Mouse (Mus musculus) c-Kit-positive CD71-negative TER-119-negative erythroid progenitor cells, embryonic 14.5 days (primary cell): ENCODE measurements at regions not wholly inside any gene's neighbourhood (a gene's known extent, or its start where the extent isn't known, plus 50 kb on each side); places are given as distances from the start of the nearest gene placed in this dataset.

ENCODE experiments used
- DNase-seq: peaks from one replicate; pipeline ENCODE4 v3.0.0-alpha.2; 2013; ENCODE audit warnings: low read depth

- DNase-seq = no peak
Measured at GRCm38 (mm10) chr3:149105709-149106450, 115.5 kb upstream of the Adgrl2 start.

DNA sequence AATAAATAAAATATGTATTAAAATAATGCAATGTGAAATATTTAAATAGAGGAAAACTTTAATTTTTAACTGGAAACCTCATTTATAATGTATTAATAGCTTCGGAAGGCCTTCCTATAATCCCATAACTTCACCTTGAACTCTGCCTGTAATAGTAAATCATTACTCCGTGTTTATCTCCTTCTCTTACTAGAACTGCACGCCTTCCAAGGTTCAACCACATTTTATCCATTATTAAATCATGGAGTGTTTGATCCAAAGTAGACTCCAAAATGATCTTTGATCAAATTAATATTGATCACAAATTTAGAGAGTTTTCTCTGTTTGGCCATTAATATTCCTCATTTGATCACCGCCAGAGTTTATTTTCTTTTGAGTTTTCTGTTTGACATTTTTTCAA lies 114.8 kb upstream of the Adgrl2 start:
- no peak for DNase-seq

DNA sequence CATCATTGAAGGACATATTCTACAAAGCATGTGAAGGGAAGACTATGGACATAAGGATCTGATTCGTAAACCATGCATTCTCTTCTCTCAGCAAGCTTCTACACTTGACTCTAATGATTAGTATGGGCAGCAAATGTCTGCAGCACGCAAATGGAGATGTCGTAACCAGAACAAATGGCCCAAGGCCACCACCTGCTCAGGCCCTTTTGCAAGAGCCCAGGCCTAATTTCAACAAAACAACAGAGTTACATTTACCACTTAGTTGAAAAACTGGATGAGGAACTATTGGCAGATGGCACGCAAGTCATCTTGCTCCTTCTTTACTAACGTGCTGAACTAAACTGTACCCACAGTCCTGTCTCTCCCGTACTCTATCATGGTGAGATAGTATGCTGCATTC lies 113.7 kb upstream of the Adgrl2 start:
- no peak for DNase-seq

DNA sequence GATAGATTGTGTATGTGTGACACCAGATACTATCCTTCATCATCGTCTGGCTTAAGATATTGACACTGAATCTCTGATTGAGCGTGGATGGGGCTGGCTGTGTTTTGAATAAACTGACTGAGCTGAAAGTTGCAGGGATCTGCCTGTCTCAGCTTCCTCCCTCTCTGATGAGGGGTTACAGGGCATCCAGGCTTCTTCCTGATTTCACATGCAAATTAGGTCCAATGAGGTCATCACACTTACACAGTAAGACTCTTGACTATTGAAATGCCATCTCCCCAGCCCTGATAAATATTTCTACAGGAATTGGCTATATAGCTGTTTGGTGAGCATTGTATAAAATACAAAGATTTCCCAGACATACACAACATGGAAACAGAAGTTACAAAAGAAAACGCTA lies 113.1 kb upstream of the Adgrl2 start:
- DNase-seq = no peak

- no peak for DNase-seq
Measured at GRCm38 (mm10) chr3:149102846-149103245, 112.5 kb upstream of the Adgrl2 start.

DNA sequence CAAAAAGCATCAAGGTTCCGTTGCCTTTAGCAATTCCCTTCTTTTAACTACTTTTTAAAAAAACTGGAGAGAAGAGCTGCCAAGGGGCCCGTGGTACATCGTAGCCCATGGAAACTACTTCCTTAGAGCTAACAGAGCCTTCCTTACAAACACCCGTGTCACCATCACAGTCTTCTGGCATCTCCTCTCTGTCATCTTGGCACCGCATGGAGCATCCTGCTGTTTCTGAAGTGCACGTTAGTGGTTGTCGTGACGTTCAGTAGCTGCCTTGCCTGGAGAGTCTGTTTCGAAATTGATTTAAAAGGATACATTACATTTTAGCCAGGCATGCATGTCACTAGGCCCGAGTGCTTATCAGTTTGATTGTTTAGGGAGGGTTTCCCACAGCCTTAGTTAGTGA lies 111.4 kb upstream of the Adgrl2 start:
- no peak for DNase-seq

DNA sequence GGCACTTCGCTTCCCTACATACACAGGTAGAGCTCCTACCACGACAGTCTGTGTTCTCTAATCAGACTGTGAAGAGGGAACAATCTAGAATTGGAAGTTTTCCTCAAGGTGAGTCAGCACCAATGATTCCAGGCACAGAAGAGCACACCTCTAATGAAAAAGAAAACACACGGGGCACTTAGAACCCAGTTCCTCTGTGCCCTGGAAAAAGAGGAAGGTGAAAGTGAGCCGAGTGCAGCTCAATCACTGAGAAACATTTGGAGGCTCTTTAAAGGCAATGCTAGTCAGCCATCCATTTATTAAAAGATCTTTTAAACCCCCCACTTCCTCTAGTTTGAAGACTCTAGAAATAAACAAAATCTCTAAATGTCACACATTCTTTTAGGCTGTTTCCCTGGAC lies 108.4 kb upstream of the Adgrl2 start:
- DNase-seq = no peak

DNA sequence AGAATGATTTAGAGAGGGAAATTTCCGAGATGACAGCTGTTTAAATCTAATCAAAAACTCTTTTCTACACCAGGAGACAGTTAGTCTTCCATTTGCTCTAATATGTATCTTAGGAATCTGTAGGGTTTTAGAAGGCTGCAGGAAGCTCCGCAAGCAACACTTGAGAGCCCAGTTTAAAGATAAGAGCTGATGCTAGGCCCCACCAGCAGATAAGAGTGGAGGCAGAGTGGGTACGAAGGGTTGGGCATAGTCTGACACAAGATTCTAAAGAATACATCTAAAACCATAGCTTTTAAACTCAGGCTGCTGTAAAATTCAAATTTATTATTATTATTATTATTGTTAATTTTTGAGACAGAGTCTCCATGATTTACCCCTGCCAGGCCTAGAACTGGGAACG lies 106.7 kb upstream of the Adgrl2 start:
- DNase-seq = no peak

DNA sequence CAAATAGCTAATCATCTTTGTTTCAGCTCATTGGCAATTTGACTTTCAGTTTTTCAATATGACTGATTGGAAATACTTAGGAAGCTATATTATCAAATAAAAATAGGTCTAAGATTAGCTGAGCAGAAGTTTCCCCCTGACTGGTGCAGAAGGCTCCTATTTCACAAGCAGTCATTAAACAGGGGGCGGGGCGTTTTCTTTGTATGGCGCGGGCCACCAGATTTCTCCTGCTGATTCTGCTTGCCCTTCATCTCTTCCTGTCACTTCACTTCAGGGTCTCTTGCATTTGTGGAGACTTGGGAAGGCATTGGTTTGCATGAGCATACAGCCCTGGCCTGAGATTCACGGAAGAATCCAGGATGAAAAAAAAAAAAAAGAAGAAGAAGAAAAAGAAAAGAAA lies 102.3 kb upstream of the Adgrl2 start:
- DNase-seq = no peak

DNA sequence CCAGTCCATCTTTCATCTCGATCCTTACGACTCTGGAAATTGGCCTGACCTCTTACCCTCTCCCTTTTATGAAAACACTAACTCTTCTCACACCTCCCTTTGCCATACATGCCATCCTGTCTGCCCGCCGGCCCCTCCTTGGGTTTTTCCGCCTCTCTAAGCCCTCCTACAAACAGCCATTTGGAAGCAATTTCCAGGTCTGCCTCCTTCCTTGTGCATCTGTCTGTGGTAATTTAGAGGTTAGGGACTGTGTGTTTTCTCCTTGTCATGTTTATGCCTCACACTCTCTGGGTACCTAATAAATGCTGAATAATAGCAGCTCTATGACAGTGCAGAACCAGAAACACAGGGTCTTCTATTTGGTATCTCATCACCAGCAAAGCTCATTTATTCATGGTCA lies 99.7 kb upstream of the Adgrl2 start:
- DNase-seq = no peak

- DNase-seq = no peak
Measured at GRCm38 (mm10) chr3:149088621-149089128, 98.3 kb upstream of the Adgrl2 start.

GRCm38 (mm10) chr3:149087488-149087887 lies 97.1 kb upstream of the Adgrl2 start:
- DNase-seq = no peak

GRCm38 (mm10) chr3:149086704-149087103 lies 96.3 kb upstream of the Adgrl2 start:
- DNase-seq = no peak

DNA sequence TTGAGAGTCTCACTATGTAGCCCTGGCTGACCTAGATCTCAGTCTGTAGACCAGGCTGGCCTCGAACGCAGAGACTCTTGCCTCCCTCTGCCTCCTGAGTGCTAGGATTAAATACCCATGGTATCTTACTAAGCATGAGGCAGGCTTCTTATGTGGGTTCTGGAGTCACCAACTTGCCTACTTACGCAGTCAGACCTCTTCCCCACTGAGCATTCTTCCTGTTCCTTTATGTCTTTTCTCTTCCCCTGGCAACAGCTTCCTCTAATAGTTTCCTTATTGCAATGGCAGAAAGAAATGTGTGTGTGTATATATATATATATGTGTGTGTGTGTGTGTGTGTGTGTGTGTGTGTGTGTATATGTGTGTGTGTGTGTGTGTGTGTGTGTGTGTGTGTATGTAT lies 95.7 kb upstream of the Adgrl2 start:
- DNase-seq = no peak

DNA sequence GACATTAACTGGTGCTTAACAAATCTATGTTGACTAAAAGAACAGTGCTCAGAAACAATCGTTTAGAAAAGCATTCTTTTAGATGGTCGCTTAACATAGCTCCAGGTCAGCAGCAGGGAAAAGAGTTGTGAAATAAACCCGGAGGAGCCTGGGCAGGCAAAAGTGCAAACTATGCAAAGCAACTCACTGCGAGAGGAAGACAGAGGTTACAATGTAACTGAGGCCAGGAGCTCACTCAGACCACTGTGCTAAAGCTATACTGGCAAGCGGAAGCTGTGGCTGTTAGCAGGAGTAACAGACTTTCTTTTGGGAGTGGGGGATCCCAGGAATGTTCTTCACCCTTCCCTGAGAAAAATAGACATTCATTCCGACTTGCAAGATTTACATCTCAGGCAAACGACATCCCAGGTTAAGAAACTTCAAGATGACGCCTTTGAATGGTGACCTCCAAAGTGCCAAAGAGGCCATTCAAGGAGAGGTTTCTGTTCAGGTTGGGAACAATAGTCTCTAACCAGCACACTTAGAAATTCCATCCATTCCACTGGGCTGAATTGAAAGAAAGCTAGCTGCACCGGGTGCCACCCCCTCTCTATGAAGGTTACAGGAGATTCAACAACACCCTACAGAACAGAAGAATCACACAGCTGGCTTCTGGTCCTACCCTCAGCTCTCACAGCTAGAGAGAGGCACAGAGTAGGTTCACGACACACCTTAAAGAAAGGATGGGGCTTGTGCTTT lies 94.7 kb upstream of the Adgrl2 start:
- DNase-seq = no peak

GRCm38 (mm10) chr3:149083391-149083790 lies 93.0 kb upstream of the Adgrl2 start:
- no peak for DNase-seq

DNA sequence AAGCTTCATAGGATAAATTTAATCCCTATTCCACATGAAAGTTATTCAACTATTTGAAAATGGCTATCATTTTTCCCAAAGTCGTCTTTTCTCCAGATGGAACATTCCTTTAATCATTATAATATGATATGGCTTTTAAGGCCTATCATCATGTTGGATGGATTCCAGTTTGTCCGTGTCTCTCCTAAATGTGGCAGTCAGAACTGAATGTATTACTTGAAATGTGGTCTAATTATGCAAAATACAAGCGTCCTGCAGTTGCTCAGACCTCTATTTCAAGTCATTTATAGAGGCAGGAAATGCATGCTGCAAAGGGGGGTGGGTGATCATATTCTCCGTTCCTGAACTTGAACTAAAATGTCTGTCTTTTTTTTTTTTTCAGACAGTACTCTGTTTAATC lies 88.5 kb upstream of the Adgrl2 start:
- DNase-seq = no peak

- DNase-seq = no peak
Measured at GRCm38 (mm10) chr3:149076928-149077551, 86.7 kb upstream of the Adgrl2 start.

- DNase-seq = no peak
Measured at GRCm38 (mm10) chr3:149075488-149075851, 85.1 kb upstream of the Adgrl2 start.

DNA sequence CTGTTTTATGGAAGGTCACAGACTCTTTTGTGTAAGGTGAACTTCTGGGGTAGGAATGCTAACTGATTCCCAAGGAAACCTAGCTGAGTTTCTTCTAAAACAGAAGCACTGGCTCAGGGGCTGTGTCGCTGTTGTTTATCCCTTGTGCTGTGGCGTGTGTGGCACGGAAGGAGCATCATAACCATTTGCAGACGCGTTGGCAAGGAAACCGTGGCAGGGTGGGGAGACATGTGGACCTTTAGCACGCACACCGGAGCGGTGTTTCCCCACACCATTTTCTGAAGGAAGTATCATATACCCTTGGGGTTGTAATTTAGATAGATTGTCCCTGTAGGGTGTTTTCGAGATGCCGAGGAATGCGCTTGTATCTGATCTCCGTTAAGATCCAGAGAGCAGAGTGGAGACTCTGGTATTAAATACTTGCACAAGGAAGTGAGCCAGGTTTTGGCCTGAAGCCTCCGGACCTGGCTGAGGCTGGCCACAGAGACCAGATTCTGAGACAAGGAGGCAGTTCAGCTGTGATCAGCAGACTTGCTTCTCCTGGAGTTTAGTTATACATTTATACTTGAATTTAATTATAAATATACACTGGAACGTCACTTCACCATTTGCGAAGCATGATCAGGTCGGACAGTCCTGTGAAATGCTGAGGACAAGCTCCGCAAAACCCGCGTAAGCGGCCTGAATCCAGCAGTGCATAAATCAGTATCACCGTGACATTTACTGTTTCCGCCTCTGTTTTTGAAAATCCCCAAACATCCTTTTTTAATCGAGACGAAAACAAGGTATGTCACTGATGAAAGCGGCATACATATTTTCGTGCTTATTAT lies 84.5 kb upstream of the Adgrl2 start:
- no peak for DNase-seq

- DNase-seq = no peak
Measured at GRCm38 (mm10) chr3:149070201-149070600, 79.8 kb upstream of the Adgrl2 start.

DNA sequence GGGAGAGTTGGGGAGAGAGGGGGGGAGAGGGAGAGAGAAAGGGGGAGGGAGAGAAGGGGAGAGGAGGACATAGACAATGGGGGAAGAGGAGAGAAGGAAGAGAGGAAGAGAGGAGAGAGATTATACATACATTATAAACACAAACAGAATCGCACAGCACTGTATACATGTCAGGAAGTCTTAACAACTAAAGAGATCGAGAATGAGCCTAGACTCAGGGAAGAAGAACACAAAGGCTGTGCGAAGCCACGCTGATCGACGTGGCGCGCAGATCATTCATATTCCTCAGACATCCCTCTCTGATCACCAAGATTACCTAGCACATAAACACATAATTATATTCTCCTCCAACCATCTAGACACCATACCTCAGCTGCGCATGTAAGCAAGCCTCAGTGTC lies 79.1 kb upstream of the Adgrl2 start:
- no peak for DNase-seq
